Mouse (Mus musculus): ENCODE results near the gene Tmem190. TPM values are rescaled to one million over a fixed set of nuclear protein-coding genes. Genes with fewer than 3 reads are reported as not detected.
"Not testable (repeated sequence)": the region's sequence is repeated elsewhere in the genome, so short reads cannot be mapped to it uniquely, and the experiment has no call there.

Tmem190 gene
- polyA plus RNA-seq, 1 experiment from 2014 or later: not detected

- Histone ChIP-seq H3K4me2 (ENCODE audit: low read length) (no peak overlapping the region), H3K9me3 (ENCODE audit: control insufficient read depth, low read length) (no peaks in the 10 kb centered on the region), H3K4me1 (replicated peaks; ENCODE audit: control insufficient read depth, insufficient read depth, low read length) (peaks cover 20% of the 10 kb centered on the region), H3K27ac (ENCODE audit: low read length) (no peak overlapping the region), H3K27me3 (replicated peaks; ENCODE audit: control insufficient read depth, insufficient read depth, low read length) (no peaks in the 10 kb centered on the region), H3K36me3 (ENCODE audit: control insufficient read depth, insufficient read depth) (peaks cover 13% of the 10 kb centered on the region), H3K9ac (replicated peaks; ENCODE audit: low read depth, low read length) (no peak overlapping the region), H3K4me3 (replicated peaks; ENCODE audit: low read length) (no peak overlapping the region)
- WGBS: 89% methylated on average over 7 of the region's 7 CpGs
- ATAC-seq: peak; percentile 42; the same call in 1 of the 2 replicates
Measured at GRCm38 (mm10) chr7:4806716-4807115, 24.0 kb downstream of the Tmem190 start.

DNA sequence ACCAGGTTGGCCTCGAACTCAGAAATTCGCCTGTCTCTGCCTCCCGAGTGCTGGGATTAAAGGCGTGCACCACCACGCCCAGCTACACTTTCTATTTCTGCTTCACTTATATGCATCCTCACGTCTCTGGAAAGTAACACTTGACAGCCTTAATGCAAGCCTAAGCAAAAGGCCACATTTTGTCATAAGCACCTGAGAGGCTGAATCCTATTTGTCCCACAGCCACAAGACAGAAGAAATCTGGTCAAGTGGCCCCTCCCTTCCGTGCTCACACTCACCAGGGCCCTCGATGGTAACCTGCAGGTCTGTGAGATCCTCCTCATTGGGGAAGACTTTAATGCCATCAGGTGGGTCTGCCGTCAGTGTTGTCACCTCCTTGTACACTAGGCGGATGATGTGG, 28.4 kb downstream of the Tmem190 start:
- H3K36me3 ChIP-seq (ENCODE audit: control insufficient read depth, insufficient read depth); ATAC-seq; H3K27ac ChIP-seq (ENCODE audit: low read length); H3K9me3 ChIP-seq (ENCODE audit: control insufficient read depth, low read length); H3K27me3 ChIP-seq (replicated peaks; ENCODE audit: control insufficient read depth, insufficient read depth, low read length): not testable (repeated sequence)
- peak overlapping the region; percentile 84 for H3K9ac ChIP-seq (replicated peaks; ENCODE audit: low read depth, low read length)
- peak overlapping the region; percentile 90 for H3K4me2 ChIP-seq (ENCODE audit: low read length)
- H3K4me1 ChIP-seq (replicated peaks; ENCODE audit: control insufficient read depth, insufficient read depth, low read length): peaks cover 28% of the 10 kb centered on the region
- peak overlapping the region; percentile 75 for H3K4me3 ChIP-seq (replicated peaks; ENCODE audit: low read length)
- 36% methylated on average over 10 of the region's 10 CpGs for WGBS

GRCm38 (mm10) chr7:4811842-4812302, 29.1 kb downstream of the Tmem190 start:
- H3K36me3 ChIP-seq (ENCODE audit: control insufficient read depth, insufficient read depth): peaks cover 10% of the 10 kb centered on the region; the same call in 1 of the 2 replicates
- peaks cover 28% of the 10 kb centered on the region for H3K4me1 ChIP-seq (replicated peaks; ENCODE audit: control insufficient read depth, insufficient read depth, low read length)
- WGBS: under 1% methylated on average over 28 of the region's 36 CpGs
- no peaks in the 10 kb centered on the region for H3K9me3 ChIP-seq (ENCODE audit: control insufficient read depth, low read length)
- peak overlapping the region; percentile 90 for H3K4me2 ChIP-seq (ENCODE audit: low read length)
- peak overlapping the region; percentile 94 for H3K27ac ChIP-seq (ENCODE audit: low read length)
- no peak for ATAC-seq
- H3K9ac ChIP-seq (replicated peaks; ENCODE audit: low read depth, low read length): peak overlapping the region; percentile 84
- no peaks in the 10 kb centered on the region for H3K27me3 ChIP-seq (replicated peaks; ENCODE audit: control insufficient read depth, insufficient read depth, low read length)
- peak overlapping the region; percentile 75 for H3K4me3 ChIP-seq (replicated peaks; ENCODE audit: low read length)

DNA sequence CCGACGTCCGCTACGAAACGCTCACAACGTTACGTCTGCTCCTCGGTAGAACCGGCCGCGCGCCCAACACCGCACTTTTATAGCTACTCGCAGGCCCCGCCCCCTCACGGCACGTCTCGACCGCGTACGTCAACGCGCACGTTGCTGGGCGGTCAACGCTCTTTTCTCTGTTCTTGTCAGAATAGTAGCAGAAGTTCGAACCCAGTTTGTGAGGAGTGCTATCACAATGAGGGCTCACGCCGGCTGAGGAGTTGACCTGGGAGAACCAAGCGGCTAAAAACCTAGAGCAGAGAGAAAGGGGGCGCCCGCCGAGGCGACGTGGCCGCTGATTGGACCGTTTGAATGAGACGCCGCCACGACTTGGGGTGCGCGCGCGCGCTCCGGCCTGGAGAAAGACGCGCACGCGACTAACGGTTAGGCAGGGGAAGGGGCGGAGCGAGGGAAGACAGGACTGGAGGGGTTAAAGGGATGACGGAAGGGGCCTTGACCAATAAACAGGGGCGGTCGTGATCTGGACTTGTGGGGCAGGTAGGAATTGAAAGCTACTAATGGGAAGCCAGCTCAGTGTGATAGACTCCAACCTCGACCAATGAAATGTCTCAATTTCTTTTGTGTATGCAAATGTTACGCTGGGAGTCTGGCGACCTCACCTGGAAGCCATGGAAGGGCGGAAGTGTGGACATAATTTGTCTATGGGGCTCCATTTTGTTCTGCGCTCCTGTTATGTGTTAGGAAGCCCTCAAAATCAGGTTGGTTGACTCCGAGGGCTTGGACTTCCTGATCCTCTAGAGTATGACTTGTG, 29.8 kb downstream of the Tmem190 start, which contains the start of gene Ube2s:
Ube2s (minus strand) TSS at position 288 of the 802 bp plus-strand sequence.
- peak within 1 kb of the TSS; percentile 84 for H3K9ac ChIP-seq (replicated peaks; ENCODE audit: low read depth, low read length)
- peak within 1 kb of the TSS; percentile 75 for H3K4me3 ChIP-seq (replicated peaks; ENCODE audit: low read length)
- peak; percentile 99 for ATAC-seq
- WGBS: under 1% methylated on average over 62 of the region's 62 CpGs
- H3K36me3 ChIP-seq (ENCODE audit: control insufficient read depth, insufficient read depth): peaks cover 4% of the 10 kb centered on the region; the same call in 1 of the 2 replicates
- peak within 1 kb of the TSS; percentile 94 for H3K27ac ChIP-seq (ENCODE audit: low read length)
- H3K4me2 ChIP-seq (ENCODE audit: low read length): peak within 1 kb of the TSS; percentile 90
- peaks cover 28% of the 10 kb centered on the region for H3K4me1 ChIP-seq (replicated peaks; ENCODE audit: control insufficient read depth, insufficient read depth, low read length)
- H3K9me3 ChIP-seq (ENCODE audit: control insufficient read depth, low read length): no peaks in the 10 kb centered on the region
- no peaks in the 10 kb centered on the region for H3K27me3 ChIP-seq (replicated peaks; ENCODE audit: control insufficient read depth, insufficient read depth, low read length)

GRCm38 (mm10) chr7:4813105-4813791, 30.5 kb downstream of the Tmem190 start:
- peak overlapping the region; percentile 94 for H3K27ac ChIP-seq (ENCODE audit: low read length)
- no peaks in the 10 kb centered on the region for H3K9me3 ChIP-seq (ENCODE audit: control insufficient read depth, low read length)
- 27% methylated on average over 8 of the region's 8 CpGs for WGBS
- H3K27me3 ChIP-seq (replicated peaks; ENCODE audit: control insufficient read depth, insufficient read depth, low read length): no peaks in the 10 kb centered on the region
- H3K36me3 ChIP-seq (ENCODE audit: control insufficient read depth, insufficient read depth): peaks cover 3% of the 10 kb centered on the region; the same call in 1 of the 2 replicates
- H3K4me1 ChIP-seq (replicated peaks; ENCODE audit: control insufficient read depth, insufficient read depth, low read length): peaks cover 28% of the 10 kb centered on the region
- no peak for ATAC-seq
- peak overlapping the region; percentile 65 for H3K4me2 ChIP-seq (ENCODE audit: low read length)
- peak overlapping the region; percentile 75 for H3K4me3 ChIP-seq (replicated peaks; ENCODE audit: low read length)
- peak overlapping the region; percentile 84 for H3K9ac ChIP-seq (replicated peaks; ENCODE audit: low read depth, low read length)

DNA sequence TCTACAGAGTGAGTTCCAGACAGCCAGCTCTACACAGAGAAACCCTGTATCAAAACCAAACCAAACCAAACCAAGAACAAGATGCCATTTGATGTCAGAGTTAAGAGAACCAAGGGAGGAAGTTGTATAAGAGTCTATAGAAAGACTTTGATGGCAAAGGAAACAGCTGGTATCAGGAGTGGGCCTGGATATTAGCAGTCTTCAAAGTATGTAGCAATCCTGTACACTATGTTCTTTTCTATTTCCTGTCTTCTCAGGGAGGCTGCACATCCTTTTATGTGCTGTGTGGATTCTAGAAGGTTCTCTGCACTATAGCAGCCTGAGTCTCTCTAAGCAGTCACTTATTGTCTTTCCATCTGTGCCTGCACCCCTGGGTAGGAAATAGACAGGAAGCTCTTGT, 33.8 kb downstream of the Tmem190 start:
- H3K9ac ChIP-seq (replicated peaks; ENCODE audit: low read depth, low read length): no peak overlapping the region
- H3K27me3 ChIP-seq (replicated peaks; ENCODE audit: control insufficient read depth, insufficient read depth, low read length): no peaks in the 10 kb centered on the region
- no peak overlapping the region for H3K4me2 ChIP-seq (ENCODE audit: low read length)
- no peak overlapping the region for H3K27ac ChIP-seq (ENCODE audit: low read length)
- no peaks in the 10 kb centered on the region for H3K36me3 ChIP-seq (ENCODE audit: control insufficient read depth, insufficient read depth)
- no peak for ATAC-seq
- peaks cover 7% of the 10 kb centered on the region for H3K4me1 ChIP-seq (replicated peaks; ENCODE audit: control insufficient read depth, insufficient read depth, low read length)
- H3K9me3 ChIP-seq (ENCODE audit: control insufficient read depth, low read length): no peaks in the 10 kb centered on the region
- no peak overlapping the region for H3K4me3 ChIP-seq (replicated peaks; ENCODE audit: low read length)

DNA sequence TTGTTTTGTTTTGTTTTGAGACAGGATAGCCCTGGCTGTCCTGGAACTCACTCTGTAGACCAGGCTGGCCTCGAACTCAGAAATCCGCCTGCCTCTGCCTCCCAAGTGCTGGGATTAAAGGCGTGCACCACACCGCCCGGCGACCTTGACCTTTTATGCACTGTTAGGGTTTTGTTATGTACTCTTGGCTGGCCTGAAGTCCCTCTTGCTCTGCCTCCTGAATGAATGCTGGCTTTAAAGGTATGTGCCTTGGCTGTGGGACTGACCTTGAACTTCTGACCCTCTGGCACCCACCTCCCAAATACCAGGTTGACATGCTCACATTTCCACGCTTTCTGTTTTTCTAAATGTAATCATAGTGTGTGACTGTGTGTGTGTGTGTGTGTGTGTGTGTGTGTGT, 38.2 kb downstream of the Tmem190 start:
- not testable (repeated sequence) for H3K4me2 ChIP-seq (ENCODE audit: low read length); H3K36me3 ChIP-seq (ENCODE audit: control insufficient read depth, insufficient read depth); ATAC-seq; H3K4me1 ChIP-seq (replicated peaks; ENCODE audit: control insufficient read depth, insufficient read depth, low read length); H3K4me3 ChIP-seq (replicated peaks; ENCODE audit: low read length); H3K9ac ChIP-seq (replicated peaks; ENCODE audit: low read depth, low read length); H3K9me3 ChIP-seq (ENCODE audit: control insufficient read depth, low read length); H3K27ac ChIP-seq (ENCODE audit: low read length); H3K27me3 ChIP-seq (replicated peaks; ENCODE audit: control insufficient read depth, insufficient read depth, low read length)
- 92% methylated on average over 7 of the region's 7 CpGs for WGBS

- WGBS: 57% methylated on average over 4 of the region's 4 CpGs
- Histone ChIP-seq H3K9ac (replicated peaks; ENCODE audit: low read depth, low read length) (no peak overlapping the region), H3K9me3 (ENCODE audit: control insufficient read depth, low read length) (no peaks in the 10 kb centered on the region), H3K4me2 (ENCODE audit: low read length) (no peak overlapping the region), H3K4me1 (replicated peaks; ENCODE audit: control insufficient read depth, insufficient read depth, low read length) (no peaks in the 10 kb centered on the region), H3K27ac (ENCODE audit: low read length) (no peak overlapping the region), H3K27me3 (replicated peaks; ENCODE audit: control insufficient read depth, insufficient read depth, low read length) (no peaks in the 10 kb centered on the region), H3K4me3 (replicated peaks; ENCODE audit: low read length) (no peak overlapping the region), H3K36me3 (ENCODE audit: control insufficient read depth, insufficient read depth) (no peaks in the 10 kb centered on the region)
- ATAC-seq: no peak
Measured at GRCm38 (mm10) chr7:4821690-4822089, 39.0 kb downstream of the Tmem190 start.

DNA sequence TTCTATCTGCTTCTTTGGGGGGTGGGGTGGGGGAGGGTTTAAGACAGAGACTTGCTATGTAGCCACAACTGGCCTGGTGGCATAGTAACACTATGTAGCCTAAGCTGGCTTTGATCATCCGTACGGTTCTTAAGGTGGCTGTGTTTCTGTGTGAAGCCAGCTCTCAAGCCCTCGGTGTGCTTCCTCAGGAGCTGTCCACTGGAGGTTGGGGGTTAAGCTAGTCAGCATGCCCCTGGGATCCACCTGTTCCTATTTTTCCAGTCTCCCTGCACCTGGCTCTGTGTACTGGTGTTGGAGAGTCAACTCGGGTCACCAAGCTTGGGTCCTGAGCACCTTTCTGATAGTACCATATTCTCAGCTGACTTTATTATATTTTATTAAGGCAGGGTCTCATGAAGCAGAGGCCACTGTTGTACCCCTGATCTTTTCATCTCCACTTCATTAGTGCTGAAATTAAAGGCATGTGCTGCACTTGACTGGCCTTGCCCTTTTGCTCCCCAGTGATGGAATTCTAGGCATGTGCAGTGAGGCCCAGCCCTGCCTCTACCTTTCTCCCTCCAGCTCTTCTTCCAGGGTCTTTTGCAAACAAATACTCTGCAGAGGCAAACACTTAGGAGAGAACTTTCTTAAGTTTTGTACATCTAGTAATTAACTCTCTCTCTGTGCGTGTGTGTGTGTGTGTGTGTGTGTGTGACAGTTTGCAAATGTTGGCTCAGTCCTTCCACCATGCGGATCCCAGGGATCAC, 39.6 kb downstream of the Tmem190 start:
- Histone ChIP-seq H3K4me2 (ENCODE audit: low read length) (no peak overlapping the region), H3K36me3 (ENCODE audit: control insufficient read depth, insufficient read depth) (0 out of 2 replicates have a peak, but pooled peaks cover 2% of the 10 kb centered on the region), H3K27ac (ENCODE audit: low read length) (no peak overlapping the region), H3K9me3 (ENCODE audit: control insufficient read depth, low read length) (no peaks in the 10 kb centered on the region), H3K4me3 (replicated peaks; ENCODE audit: low read length) (no peak overlapping the region), H3K9ac (replicated peaks; ENCODE audit: low read depth, low read length) (no peak overlapping the region), H3K27me3 (replicated peaks; ENCODE audit: control insufficient read depth, insufficient read depth, low read length) (no peaks in the 10 kb centered on the region), H3K4me1 (replicated peaks; ENCODE audit: control insufficient read depth, insufficient read depth, low read length) (no peaks in the 10 kb centered on the region)
- WGBS: 72% methylated on average over 6 of the region's 6 CpGs
- no peak for ATAC-seq

All from forebrain, embryonic 16.5 days (tissue).